Mouse (Mus musculus): ENCODE results near the gene Grin2d.

DNA sequence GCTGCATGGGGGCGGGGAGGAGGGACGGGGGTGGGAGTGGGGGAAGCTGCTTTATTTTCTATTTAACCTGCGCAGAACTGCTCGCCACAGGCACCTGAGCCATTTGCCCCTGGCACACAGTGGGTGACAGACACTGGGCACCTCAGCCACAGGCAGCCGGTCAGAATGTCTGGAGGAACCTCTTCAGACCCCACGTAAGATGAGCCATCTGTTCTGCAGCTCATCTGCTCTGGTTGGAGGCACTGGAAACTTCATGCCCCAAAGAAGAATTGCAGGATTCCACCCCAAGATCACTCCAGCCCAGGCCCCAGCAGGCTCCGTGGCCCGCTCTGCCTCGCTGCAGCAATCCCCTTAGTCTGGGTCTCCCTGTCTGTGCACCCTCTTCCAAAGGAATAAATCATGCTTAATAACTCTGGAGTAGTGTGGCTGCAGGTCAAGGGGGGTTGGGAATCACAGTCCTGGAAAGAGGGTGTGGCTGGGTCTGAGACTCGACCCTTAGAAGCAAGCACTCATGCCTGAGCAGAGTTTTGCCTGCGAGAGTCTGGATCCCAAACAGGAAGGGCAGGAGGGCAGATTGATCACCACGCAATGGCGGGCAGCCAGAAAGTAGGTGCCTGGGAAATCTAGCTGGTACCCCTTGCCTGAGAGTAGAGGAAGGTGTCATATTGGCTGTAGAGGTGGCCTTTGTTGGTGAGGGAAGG lies 39.0 kb upstream of the Grin2d start:
- TF ChIP-seq POLR2A (IDR thresholded peaks at IDR 0.05; ENCODE audit: control insufficient read depth, extremely low read depth, insufficient read depth, low read length, poor library complexity) (no peak), CTCF (IDR thresholded peaks at IDR 0.05; ENCODE audit: borderline replicate concordance, control insufficient read depth, extremely low read depth, insufficient read depth, low read length, poor library complexity) (0 out of 2 replicates have a peak, but pooled peaks have one; percentile 2)
